8 mouse cellular contexts compared by ENCODE assay signal in genomic region chr3:95905940-95906492, GRCm38 (mm10). TPM values are rescaled to one million over a fixed set of nuclear protein-coding genes. Genes with fewer than 3 reads are reported as not detected.
DNase-seq lines count a peak whose midpoint lies in the region; ATAC-seq and TF ChIP-seq lines count a peak whose summit lies in the region.

No protein-coding gene starts in this region.

- TF ChIP-seq CTCF in brain, embryonic 14.5 days (IDR thresholded peaks at IDR 0.05; ENCODE audit: borderline replicate concordance, extremely low read depth, insufficient read depth, insufficient read length), result peak; percentile 66

- ATAC-seq in heart, embryonic 11.5 days (replicated peaks; ENCODE audit: insufficient number of reproducible peaks, low FRiP score, low TSS enrichment), result no peak
- ATAC-seq in kidney, embryonic 15.5 days (replicated peaks; ENCODE audit: low FRiP score), result no peak

- H3K4me2 ChIP-seq in heart, embryonic 11.5 days, result peak overlapping the region; percentile 90
- H3K4me2 ChIP-seq in kidney, embryonic 15.5 days, result peak overlapping the region; percentile 76

- H3K4me3 ChIP-seq in heart, embryonic 11.5 days (ENCODE audit: low read depth, low read length), result peak overlapping the region; percentile 48
- peak overlapping the region; percentile 38 for H3K4me3 ChIP-seq in kidney, embryonic 15.5 days (replicated peaks)

- WGBS in heart, embryonic 11.5 days (ENCODE audit: insufficient replicate concordance), result under 1% methylated on average over 12 of the region's 12 CpGs
- WGBS in kidney, embryonic 15.5 days, result 2% methylated on average over 12 of the region's 12 CpGs

- H3K27me3 ChIP-seq in heart, embryonic 11.5 days (ENCODE audit: control insufficient read depth, insufficient read depth, low read length), result no peaks in the 10 kb centered on the region
- peaks cover 12% of the 10 kb centered on the region for H3K27me3 ChIP-seq in kidney, embryonic 15.5 days

- DNase-seq in adrenal gland, adult 2 months, result peak; percentile 61
- no peak for DNase-seq in adrenal gland, postnatal 4 days (ENCODE audit: low spot score in 2 of 2)
- DNase-seq in 416B (ENCODE audit: low read depth), result peak; percentile 55
- DNase-seq in brain, embryonic 14.5 days (ENCODE audit: low read depth), result peak; percentile 73
- DNase-seq in lung, postnatal 14 days, result peak; percentile 70
- DNase-seq in right cerebral cortex, postnatal 25 days, result peak; percentile 43

- H3K36me3 ChIP-seq in heart, embryonic 11.5 days (ENCODE audit: control insufficient read depth, insufficient read depth, low read length), result no peaks in the 10 kb centered on the region
- H3K36me3 ChIP-seq in kidney, embryonic 15.5 days, result no peaks in the 10 kb centered on the region

- H3K9me3 ChIP-seq in heart, embryonic 11.5 days (replicated peaks; ENCODE audit: control insufficient read depth, low read length), result no peaks in the 10 kb centered on the region
- H3K9me3 ChIP-seq in kidney, embryonic 15.5 days (replicated peaks), result no peaks in the 10 kb centered on the region

- no peak overlapping the region for H3K9ac ChIP-seq in heart, embryonic 11.5 days (ENCODE audit: low read depth, low read length)
- peak overlapping the region; percentile 36; the same call in 1 of the 2 replicates for H3K9ac ChIP-seq in kidney, embryonic 15.5 days

- no peak overlapping the region for H3K27ac ChIP-seq in heart, embryonic 11.5 days (ENCODE audit: low read depth, low read length)
- H3K27ac ChIP-seq in kidney, embryonic 15.5 days, result no peak overlapping the region

- peaks cover 35% of the 10 kb centered on the region for H3K4me1 ChIP-seq in heart, embryonic 11.5 days (ENCODE audit: control insufficient read depth, insufficient read depth, low read length)
- H3K4me1 ChIP-seq in kidney, embryonic 15.5 days, result peaks cover 60% of the 10 kb centered on the region

- no peak for TF ChIP-seq POLR2A in brain, embryonic 14.5 days (IDR thresholded peaks at IDR 0.05; ENCODE audit: borderline replicate concordance, extremely low read depth, insufficient read depth, insufficient read length, poor library complexity, severe bottlenecking)

RNA-seq across cellular contexts. Expression of gene Car14, which starts 1.5 kb away (rescaled TPM):
- 1 to 10 TPM; 1.7 to 7.3 TPM for total RNA-seq in adrenal gland, adult 2 months (2021)
- polyA plus RNA-seq in adrenal gland, adult 2 months (2012; rRNA removed), result 1.0 and 1.2 TPM in 2 replicates
- total RNA-seq in adrenal gland, postnatal 4 days (2021), result 1 to 10 TPM; 2.3 to 2.5 TPM
- polyA plus RNA-seq in brain, embryonic 14.5 days (2012; rRNA removed), result 8.6 and 9.4 TPM in 2 replicates
- 39.0 and 39.1 TPM in 2 replicates for polyA plus RNA-seq in heart, embryonic 11.5 days (2014; fragmentation: Nextera tagmentation; extraction: Ambion mirVana)
- polyA plus RNA-seq in kidney, embryonic 15.5 days (2015; fragmentation: Nextera tagmentation; extraction: Ambion mirVana), result 17.3 and 22.5 TPM in 2 replicates

RNA-seq across cellular contexts. Expression of gene Aph1a, which starts 12.2 kb away (rescaled TPM):
- 100 to 1,000 TPM in 1 of 2 experiments, 10 to 100 TPM in 1; 76.0 to 135 TPM for total RNA-seq in adrenal gland, adult 2 months (2021)
- polyA plus RNA-seq in adrenal gland, adult 2 months (2012; rRNA removed), result 789 and 930 TPM in 2 replicates
- total RNA-seq in adrenal gland, postnatal 4 days (2021), result 100 to 1,000 TPM; 156 to 163 TPM
- 102 and 129 TPM in 2 replicates for polyA plus RNA-seq in brain, embryonic 14.5 days (2012; rRNA removed)
- polyA plus RNA-seq in heart, embryonic 11.5 days (2014; fragmentation: Nextera tagmentation; extraction: Ambion mirVana), result 25.9 and 42.4 TPM in 2 replicates
- polyA plus RNA-seq in kidney, embryonic 15.5 days (2015; fragmentation: Nextera tagmentation; extraction: Ambion mirVana), result 37.4 and 40.8 TPM in 2 replicates

RNA-seq across cellular contexts. Expression of gene BC028528, which starts 14.2 kb away (rescaled TPM):
- 10 to 100 TPM; 13.0 to 15.2 TPM for total RNA-seq in adrenal gland, adult 2 months (2021)
- polyA plus RNA-seq in adrenal gland, adult 2 months (2012; rRNA removed), result 1.8 TPM in 2 replicates
- total RNA-seq in adrenal gland, postnatal 4 days (2021), result 10 to 100 TPM; 21.3 to 21.5 TPM
- 11.4 and 12.1 TPM in 2 replicates for polyA plus RNA-seq in brain, embryonic 14.5 days (2012; rRNA removed)
- 29.3 and 29.5 TPM in 2 replicates for polyA plus RNA-seq in heart, embryonic 11.5 days (2014; fragmentation: Nextera tagmentation; extraction: Ambion mirVana)
- polyA plus RNA-seq in kidney, embryonic 15.5 days (2015; fragmentation: Nextera tagmentation; extraction: Ambion mirVana), result 38.0 and 42.3 TPM in 2 replicates

RNA-seq across cellular contexts. Expression of gene Anp32e, which starts 23.0 kb away (rescaled TPM):
- 10 to 100 TPM; 81.0 to 98.6 TPM for total RNA-seq in adrenal gland, adult 2 months (2021)
- polyA plus RNA-seq in adrenal gland, adult 2 months (2012; rRNA removed), result 5.8 and 7.4 TPM in 2 replicates
- total RNA-seq in adrenal gland, postnatal 4 days (2021), result 100 to 1,000 TPM; 145 to 146 TPM
- polyA plus RNA-seq in brain, embryonic 14.5 days (2012; rRNA removed), result 98.6 and 107 TPM in 2 replicates
- polyA plus RNA-seq in heart, embryonic 11.5 days (2014; fragmentation: Nextera tagmentation; extraction: Ambion mirVana), result 71.0 and 88.5 TPM in 2 replicates
- 247 and 264 TPM in 2 replicates for polyA plus RNA-seq in kidney, embryonic 15.5 days (2015; fragmentation: Nextera tagmentation; extraction: Ambion mirVana)

RNA-seq across cellular contexts. Expression of gene Ciart, which starts 24.0 kb away (rescaled TPM):
- 1 to 10 TPM; 1.6 to 1.9 TPM for total RNA-seq in adrenal gland, adult 2 months (2021)
- 2.4 and 4.0 TPM in 2 replicates for polyA plus RNA-seq in adrenal gland, adult 2 months (2012; rRNA removed)
- total RNA-seq in adrenal gland, postnatal 4 days (2021), result 1 to 10 TPM; 1.7 to 2.2 TPM
- 3.7 and 3.8 TPM in 2 replicates for polyA plus RNA-seq in brain, embryonic 14.5 days (2012; rRNA removed)
- polyA plus RNA-seq in heart, embryonic 11.5 days (2014; fragmentation: Nextera tagmentation; extraction: Ambion mirVana), result 5.9 and 7.1 TPM in 2 replicates
- polyA plus RNA-seq in kidney, embryonic 15.5 days (2015; fragmentation: Nextera tagmentation; extraction: Ambion mirVana), result 5.9 and 6.6 TPM in 2 replicates

Comparison
In these comparisons a context has a peak if more than half of its experiments do, and no peak if none do; other contexts are left out.
1. DNase-seq: peak in adrenal gland, adult 2 months (single experiment), 416B (single experiment), brain, embryonic 14.5 days (single experiment), lung, postnatal 14 days (single experiment) and right cerebral cortex, postnatal 25 days (single experiment); none in adrenal gland, postnatal 4 days (0 of 2).